Mouse (Mus musculus) monocyte, adult 5-6 weeks (primary cell): ENCODE data around the gene D430042O09Rik. TPM values are rescaled to one million over a fixed set of nuclear protein-coding genes. Genes with fewer than 3 reads are reported as not detected.

Experiments
- ATAC-seq: fragments of 153-309, 156-312 bp; replicated peaks from 2 replicates; pipeline ENCODE4 v1.8.0; 2017; ENCODE audit warnings: mild to moderate bottlenecking; ENCODE audit not compliant: low TSS enrichment, insufficient number of reproducible peaks, severe bottlenecking, poor library complexity, low FRiP score
- total RNA-seq: library from RNA; stranded (forward); fragments of 200-1000, 200-491, 200-594 nt; gene quantifications from 3 replicates; pipeline ENCODE4 v1.2.3, GENCODE M21; 2017

Gene D430042O09Rik
- total RNA-seq, 1 experiment from 2014 or later = 12.3 TPM

DNA sequence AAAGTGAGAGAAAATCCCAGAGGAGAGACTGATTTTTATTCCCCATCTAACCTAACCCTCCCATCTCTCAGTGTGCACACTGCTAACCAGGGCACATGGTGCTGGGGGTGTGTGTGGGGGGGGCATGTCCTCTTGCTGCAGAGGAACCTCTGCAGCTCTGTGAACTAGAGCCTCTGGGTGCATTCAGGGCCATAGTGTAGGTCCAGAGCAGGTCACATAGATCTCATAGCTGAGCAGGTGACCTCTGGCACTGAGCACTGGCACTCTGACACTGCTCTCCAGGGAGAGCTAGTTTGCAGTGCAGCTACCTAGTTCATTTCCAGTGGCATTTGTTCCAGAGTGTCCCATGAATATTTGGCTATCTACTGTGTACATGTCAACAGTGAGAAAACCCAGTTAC, 24.0 kb downstream of the D430042O09Rik start:
- ATAC-seq = no peak

DNA sequence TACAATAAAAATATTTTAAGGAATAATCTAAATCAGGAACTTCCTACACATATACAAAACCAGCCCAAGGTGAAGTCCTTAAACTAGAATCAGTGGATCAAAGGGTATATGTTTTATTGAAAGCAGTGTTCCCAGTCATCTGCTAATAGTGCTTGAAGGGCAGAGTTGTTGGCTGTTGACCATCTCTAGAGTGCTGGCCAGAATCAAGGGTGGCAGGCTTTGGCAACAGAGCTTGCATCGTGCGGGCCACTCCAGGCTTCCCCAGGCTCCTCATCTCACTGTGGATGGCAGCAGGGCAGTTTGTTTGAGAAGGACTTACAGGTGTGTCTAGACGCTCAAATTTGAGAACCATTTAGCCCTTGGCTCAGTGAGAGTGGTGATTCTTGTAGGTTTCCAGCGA, 26.1 kb downstream of the D430042O09Rik start:
- no peak for ATAC-seq

DNA sequence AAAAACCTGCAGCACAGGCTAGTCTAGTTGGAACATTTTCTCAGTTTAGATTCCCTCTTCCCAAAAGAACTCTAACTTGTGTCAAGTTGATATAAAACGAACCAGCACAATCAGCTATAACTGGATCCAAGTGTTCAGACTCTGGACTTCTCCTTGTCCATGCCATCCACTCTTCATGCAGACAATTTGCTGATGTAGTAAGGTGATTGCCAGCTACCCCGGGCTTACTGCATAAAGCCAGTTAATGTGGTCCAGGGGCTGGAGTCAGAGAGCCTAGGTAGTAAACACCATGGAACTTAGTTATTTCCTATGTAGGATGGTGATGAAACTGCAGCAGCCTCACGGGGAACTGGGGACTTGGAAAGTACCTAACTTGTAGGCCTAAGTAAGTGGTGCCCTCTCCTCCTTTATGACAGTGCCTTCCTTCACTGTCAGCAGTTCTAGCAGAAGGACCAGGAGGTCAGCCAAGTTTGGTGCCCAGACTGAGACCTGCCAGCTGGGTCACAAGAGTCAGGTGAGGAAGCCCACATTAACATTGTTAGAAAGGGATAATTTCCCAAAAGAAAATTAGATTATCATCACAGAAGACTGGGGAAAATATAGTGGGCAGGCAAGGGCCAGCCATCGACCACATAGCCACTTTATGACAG, 28.8 kb downstream of the D430042O09Rik start:
- no peak for ATAC-seq

DNA sequence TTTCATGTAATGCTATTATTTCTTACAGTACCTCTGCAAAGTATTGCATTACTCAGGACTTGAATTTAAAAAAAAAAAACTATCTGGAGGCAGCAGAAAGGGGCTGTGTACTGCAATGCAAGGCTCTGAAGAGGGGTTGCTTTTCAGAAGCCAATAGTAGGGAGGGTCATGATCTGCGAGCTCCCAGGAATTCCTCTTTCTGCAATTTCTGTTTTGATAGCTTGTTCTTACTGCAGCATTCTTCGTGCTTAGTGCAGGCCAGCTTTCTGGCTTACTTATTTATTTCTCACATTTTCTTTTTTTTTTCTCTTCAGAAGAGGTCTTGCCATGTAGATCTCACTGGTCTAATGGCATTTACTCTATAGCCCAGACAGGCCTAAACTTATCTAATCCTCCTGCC, 32.8 kb downstream of the D430042O09Rik start:
- ATAC-seq = no peak

DNA sequence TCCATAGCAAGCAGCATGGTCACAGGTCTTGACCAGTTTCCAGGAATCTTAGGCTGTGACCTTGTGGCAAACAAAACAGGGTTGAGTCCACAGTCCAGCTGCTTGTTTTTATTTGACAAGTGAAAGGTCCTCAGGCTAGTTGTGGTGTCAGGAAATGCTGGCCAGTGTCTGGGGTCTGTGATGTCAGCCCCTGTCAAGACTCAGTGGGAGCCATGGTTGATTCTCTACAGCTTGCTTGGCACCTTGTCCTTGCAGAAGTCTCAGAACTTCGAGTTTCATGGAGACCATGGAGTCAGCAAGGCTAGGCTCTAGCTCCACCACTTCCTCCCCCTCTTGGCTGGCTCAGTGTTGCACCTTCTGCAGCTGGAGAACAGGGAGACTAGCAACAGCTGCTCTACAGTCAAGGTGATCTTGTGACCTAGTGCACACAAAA, 33.6 kb downstream of the D430042O09Rik start:
- no peak for ATAC-seq

DNA sequence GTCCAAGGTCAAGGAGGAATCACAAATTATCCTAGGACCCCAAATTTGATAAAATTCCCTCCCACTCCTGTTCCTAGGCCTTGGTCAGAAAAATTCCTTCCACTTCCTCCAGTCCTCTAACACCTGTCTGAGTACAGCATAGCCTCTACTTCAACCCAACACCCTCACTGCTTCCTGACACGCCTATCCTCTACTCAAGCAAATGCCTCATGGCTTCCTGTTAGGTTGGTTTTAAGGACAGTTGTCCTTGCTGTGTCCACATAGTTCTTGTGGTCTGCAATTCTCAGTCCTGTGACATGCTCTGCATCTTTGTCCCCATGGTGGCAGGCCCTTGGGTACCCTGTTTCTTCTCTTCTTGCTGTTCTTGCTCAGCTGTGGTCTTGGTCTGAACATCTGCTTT, 37.1 kb downstream of the D430042O09Rik start:
- no peak for ATAC-seq

DNA sequence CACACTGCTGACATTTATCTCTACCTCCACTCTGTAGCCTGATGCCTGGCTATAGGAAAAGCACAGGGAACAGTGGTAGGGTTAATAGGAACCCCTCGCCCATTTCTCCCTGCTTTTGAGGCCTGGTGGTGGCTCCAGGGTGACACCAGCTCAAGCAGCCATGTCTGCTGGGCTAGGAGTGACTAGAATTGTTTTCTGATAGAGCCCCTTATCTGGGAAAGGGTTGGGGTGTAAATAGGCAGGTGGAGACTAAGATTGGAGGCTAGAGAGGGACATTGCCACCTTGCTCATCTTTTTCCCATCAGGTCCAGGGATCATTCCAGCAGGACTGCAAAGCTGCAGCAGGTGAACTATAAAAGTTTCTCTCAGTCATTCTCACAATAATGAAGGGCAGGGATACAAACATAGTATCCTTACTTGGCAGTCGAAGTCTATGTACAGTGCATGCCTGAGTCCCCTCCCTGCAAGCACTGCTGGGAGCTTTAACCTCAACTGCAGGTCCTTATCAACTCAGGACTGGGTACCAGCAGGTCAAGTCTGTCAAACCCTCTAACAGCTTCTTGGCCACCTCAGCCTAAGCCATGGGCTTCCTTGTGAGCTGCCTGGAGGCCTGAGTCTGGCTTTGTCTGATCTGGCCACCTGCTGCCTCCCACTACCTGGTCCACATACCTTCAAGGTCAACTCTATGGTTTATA, 39.1 kb downstream of the D430042O09Rik start:
- no peak for ATAC-seq

DNA sequence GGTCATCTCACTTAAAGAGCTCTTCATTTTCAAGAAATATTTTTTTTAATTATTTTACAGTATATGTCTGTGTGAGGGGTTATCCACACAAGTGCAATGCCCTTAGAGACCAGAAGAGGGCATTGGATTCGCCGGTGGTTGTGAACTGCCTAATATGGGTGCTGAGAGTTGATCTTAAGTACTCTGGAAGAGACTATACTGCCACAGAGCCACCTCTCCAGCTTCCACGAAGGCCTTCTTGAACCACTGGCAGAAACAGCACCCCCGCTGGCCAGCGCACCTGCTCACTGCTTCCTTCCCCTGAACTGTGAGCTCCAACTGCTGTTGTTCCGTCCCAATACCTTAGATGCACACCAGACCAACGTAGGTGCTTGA, 39.6 kb downstream of the D430042O09Rik start:
- ATAC-seq = no peak

DNA sequence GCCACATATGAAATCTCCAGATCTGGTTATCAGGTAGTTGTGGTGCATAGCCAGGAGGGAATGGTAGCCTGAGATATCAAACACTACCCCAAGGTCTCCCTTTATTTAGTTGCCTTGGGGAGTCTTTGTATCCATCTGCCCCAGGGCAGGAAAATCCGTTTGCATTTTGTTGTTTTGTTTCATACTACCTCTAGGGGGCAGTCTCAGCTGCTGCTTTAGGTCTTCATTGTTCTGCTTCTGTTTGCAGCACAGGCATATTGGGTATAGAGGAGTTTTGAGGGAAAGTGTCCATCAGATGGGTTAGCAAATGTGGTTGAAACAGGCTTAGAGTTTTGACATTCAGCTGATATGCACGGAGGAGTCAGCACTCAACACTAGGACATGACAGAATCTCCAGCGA, 40.5 kb downstream of the D430042O09Rik start:
- ATAC-seq = no peak

DNA sequence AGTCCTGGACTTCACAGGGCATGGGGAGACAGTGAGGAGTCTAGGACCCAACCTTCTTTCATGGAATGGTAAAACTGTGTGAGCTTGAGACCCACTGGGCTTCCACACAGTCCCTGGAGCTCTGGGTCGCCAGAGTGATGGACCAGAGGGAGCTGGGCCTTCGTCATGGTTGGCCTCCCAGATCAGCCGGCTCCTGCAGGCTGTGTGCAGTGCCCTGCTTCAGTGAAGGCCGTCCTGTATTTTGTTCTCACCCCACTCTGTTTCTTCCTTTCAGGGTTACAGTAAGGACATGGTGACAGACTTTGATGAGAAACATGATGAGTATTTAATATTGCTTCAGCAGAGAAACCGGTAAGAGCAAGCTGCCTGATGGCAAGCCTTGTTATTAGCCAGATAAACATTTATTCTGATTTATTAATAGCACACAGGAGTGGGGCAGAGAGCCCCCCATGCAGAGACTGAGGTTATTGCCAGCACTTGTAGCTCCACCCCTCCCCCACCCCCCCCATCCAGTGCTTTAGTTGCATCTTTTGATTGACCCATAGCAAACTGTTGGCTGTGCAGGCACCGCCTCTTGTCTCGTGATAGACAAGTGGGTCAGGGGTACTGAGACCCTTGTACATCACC, 45.1 kb downstream of the D430042O09Rik start:
- ATAC-seq = no peak

DNA sequence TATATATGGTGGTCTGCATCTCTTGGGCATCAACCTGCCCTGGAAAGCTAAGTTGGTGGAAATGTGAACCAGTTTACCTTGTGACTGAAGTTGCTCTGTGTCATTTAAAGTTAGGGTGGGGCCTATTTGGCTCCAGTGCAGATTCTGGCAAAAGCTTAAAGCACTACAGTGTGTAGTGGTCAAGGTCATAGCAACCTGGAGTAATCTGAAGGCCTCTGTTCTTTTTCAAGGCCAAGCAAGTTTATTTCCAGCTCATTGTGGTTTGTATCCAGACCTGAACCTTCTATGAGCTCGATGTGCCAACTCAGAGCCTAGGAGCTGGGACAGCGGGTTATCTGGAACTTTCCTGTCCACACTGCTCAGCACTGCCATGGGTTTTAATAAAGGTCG, 45.6 kb downstream of the D430042O09Rik start:
- ATAC-seq = no peak

DNA sequence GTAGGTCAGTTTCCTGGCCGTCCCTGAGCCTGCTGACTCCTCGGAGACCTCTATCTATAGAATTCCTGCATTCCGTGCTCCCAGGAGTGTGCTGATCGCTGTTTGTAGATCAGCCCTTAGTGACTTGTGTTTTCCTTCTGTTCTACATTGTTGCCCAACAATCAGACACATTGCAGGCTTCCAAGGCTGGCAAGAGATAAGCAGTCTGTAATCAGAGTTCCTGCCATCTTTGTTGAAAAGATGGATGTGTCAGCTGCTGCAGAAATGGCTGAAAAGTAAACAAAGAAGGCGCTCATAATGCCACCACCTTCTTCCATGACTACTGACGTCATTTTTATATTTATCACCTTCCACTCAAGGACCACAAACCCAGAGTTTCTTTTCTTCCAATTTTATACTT, 49.1 kb downstream of the D430042O09Rik start:
- no peak for ATAC-seq

DNA sequence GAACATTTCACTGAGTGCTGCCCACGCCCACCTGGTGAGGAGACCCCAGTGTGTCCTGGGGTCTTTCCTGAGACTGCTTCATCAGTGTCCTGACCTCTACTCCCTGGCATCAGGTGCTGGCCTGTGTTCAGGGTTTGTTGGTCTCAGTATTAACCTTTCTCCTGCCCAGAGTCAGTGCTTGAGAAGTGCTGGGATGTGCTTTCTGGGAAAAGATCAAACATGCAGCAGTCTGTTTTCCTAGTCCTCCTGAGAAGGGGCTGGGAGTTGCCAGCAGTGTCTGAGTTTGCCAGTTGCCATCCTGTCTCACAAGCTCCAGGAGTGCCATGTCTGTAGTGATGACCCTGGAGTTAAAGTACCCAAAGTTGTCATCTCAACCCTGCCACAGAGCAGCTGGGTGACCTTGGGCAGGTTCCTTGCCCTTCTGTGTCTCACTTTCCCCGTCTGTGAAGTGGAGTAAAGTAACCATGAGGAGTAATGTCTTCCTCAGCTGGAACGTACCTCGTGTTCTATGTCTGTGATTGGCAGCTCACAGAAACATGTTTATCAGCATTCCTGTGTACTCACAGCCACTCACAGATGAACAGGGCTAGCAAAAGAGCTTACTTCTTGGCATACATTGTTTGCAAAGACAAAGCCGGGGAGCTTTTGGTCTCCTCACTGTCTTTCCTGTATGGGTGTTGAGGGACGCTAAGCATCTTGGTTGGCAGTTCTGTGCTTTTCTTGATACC, 50.4 kb downstream of the D430042O09Rik start:
- ATAC-seq = no peak

DNA sequence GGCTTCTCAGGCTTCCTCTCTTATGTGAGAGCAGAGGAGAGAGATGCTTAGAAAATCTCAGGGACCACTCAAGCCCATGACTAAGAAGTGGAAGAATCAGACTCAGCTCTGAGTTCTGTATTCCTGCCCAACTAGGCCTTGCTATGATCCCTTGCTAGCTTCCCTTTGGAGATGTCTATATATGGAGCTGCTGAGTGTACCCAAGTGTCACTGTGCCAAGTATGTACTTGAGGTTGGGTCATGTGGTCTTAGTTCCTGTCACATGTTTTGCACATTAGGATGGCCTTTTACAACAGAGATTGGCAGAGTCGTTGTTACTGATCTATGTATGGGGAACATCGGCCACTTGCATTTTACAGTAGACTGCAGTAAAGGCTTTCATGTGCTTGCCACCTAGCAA, 54.6 kb downstream of the D430042O09Rik start:
- ATAC-seq = no peak

DNA sequence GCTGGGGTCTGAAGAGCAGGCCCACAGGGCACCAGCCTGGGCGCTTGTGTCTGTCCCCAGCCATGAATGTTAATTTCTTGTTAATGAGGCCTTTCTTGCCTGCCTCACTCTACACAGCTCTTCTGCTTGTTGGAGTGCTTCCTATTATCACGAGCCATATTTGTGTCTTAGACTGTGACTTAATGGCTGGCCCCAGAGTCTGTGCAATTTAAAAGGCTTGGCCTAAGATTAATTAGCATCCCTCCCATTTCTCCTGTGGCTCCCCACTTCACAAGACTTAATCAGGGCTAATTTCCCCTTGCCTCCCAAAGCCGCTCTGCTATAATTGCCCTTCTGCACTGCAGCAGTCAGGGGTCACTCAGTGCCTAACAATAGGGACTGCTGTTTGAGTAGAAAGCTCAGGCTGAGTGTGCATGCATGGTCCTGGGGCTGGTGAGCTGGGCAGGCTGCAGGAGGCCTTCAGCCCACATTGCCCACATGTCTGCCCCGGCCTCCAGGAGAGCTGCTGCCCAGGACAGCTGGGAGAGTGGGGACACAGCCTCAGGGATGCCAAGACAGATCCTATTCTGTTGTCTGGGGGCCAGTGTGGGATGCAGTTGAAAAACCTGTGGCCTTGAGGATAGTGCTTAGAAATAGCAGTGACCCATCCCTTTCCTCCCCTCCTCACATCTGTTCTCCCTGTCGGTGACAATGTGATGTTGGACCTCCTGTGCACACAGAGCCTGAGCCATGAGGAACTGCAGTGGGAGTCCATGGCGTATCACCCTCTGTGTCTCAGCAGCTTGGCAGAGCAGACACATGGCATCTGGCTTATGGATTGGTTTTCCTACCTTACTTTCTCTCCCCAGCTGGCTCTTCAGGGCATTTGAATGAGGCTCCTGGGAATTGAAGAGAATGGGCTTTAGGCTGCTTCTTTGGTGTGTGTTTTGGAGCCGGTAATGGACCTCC, 55.5 kb downstream of the D430042O09Rik start:
- no peak for ATAC-seq

DNA sequence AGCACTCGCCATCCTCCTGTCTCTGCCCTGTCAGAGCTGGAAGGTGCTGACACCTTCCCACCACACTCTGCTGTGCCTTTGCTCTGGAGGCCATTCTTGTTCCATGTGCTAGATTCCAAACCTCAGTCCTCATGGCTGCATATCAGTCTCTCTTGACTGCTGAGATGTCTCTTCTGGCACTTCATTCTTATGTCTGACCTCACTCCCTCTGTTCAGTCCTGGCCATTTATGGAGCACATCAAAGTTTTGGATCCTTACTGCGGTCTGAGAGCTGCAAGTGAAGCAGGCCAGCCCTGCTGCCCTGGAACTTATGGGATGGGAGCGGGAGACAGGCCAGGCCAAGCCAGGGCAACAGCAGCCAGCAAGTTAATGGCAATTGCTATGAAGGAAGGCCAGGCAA, 56.7 kb downstream of the D430042O09Rik start:
- no peak for ATAC-seq

DNA sequence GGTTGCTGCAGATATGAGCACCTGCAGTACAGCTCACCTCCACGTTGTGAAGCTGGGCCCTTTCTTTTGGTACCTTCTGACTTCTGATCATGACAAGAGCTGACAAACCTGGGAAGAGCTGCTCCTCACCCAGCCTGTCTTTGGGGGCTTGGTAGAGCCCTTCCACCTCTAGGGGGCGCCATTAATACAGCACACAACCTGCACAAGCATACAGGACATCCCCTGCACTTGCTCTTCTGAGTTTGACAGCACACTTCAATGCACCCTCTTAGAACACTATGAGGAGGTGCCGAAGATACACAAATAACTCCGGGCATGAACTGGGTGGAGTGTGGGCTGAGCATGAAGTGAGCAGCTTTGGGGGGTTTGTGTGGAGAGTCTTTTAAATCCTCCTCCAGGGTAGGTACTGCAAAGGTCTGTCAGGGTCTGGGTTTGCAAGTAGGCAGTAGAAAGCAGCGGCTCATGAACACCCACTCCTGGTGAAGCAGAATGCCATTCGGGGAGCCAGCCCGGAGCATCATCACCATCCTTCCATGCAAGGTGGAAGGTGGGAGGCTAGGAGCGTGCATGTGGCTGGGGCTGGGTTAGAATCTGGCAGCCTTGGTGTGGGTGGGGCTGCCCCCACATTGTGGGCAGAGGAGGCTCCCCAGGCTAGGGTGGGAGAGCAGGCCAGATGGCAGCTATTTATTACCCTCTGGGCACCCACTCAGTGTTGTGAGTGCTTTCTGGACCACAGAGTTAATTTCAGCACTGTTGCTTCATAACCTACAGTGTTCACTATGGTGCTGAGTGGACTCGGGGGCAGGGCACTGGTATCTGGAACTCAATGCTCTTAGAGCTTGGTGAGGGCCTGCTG, 59.5 kb downstream of the D430042O09Rik start:
- no peak for ATAC-seq
